Mouse (Mus musculus) A20 (cell line): ENCODE results near the gene Olfr713.

ENCODE experiments used
- DNase-seq: peaks from one replicate; pipeline ENCODE4 v3.0.0-alpha.2; 2011; ENCODE audit warnings: low read depth, low spot score

Gene Olfr713

DNA sequence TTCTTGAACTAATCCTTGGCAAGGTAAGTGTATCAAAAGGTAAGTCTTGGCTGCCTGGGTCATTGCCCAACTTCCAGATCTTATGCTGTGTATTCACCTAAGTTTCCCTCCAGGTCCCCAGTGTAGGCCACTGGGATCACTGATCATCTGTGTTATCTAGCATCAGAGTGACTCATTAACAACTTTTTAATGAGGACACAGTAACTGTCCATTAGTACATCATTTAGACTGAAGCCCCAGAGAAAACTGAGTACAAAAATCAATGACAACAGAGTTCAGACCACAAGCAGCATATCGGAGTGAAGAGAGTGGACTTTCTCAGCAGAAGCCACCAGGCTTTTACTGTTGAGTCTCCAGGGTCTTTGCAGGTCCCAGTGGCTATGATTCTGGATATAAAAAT, at the start of gene Olfr713:
TSS of gene Olfr713 (plus strand) at position 301 of the 400 bp plus-strand sequence.
- DNase-seq: no peak

DNA sequence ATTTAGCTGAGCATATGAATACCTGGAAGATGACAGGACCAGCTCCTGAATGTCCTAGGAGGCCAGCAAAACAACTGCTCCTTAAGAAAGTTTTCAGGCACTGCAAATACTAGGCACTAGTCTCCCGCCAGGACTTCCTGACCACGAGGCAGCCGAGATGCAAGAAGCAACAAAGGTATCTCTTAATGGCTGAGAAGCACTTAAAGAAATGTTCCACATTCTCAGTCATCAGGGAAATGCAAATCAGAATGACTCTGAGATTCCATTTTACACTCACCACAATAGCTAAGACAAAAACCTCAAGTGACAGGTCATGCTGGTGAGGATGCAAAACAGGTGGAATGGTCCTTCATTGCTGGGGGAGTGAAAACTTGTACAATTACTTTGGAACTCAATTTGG, 45.7 kb upstream of the Olfr713 start:
- DNase-seq: no peak

DNA sequence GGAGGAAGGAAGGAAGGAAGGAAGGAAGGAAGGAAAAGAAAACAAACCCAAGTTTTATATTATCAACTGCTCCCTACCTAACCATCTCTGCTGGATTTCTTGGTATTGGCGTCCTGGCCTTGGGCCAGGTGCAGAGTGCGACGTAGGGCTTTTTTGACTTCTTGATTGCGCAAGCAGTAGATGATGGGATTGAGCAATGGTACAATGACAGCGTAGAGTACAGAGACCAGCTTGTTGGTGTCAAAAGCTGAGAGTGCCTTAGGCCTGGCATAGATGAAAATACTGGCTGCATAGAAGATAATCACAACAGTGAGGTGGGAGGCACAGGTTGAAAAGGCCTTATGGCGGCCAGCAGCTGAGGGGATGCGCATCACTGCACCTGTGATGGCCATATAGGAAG, 30.2 kb upstream of the Olfr713 start:
- no peak for DNase-seq

DNA sequence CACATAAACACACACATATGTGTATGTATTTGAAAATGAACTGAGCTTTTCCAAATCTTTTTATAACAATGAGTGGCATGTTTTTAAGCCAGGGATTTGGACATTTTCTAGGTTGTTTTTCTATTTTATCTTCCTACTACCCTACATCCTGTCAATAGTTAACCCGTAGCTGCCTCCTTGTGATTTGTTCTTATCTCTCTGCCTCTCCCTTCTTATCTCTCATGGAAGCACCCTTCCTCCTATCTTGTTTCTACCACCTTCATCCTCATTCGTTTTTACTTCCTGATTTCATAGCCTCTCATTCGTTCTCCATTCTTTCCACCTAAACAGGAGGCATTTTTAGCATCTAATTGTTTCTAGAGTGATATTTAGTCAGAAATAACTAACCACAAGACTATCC, 26.8 kb upstream of the Olfr713 start:
- no peak for DNase-seq

DNA sequence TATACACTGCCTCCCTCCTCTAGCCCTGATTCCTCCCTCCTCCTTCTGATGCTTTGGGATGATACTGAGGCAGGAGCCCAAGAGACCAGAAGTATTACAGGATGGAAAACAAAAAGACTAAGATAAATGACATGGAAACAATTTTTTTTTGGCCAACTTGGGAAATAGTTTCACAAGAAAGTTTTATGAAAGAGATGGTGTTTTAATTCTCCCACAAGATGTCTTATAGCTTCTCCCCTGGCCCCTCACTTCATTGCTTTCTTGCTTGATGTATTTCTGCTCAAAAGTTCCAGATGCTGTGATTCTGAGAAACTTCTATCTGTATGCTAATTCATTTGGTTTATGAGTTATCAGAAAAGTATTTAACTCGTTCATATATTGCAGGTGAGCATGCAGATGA, 25.0 kb upstream of the Olfr713 start, which contains the start of gene Olfr2:
TSS of gene Olfr2 (minus strand) at position 101 of the 400 bp plus-strand sequence.
- no peak for DNase-seq

DNA sequence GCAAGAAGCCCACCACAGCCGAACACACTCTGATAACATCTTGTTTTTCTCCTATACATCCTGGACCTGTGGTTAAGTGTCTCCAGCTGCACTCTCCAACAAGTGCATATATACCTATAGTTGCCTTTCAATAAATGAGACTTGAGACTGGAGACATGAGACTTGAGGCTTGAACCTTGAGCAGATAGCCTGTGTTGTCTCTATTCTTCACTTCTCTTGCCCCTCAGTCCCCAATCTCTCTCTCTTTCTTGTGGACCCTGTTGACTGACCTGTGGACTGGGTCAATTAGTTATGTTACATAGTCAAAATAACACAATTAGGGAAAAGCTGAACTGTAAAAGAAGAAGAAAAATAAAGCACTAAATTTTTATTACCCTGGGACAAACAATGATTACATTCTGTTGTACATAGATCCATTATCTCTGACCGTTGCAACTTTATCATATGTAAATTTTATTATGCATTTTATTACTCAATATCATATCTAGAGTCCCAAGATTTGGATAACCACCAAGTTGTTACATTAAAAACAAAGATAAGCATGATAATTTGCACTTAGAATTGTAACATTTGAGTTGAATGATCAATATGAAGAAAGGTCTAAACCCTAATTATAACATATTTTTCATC, 9.1 kb downstream of the Olfr713 start:
- no peak for DNase-seq

DNA sequence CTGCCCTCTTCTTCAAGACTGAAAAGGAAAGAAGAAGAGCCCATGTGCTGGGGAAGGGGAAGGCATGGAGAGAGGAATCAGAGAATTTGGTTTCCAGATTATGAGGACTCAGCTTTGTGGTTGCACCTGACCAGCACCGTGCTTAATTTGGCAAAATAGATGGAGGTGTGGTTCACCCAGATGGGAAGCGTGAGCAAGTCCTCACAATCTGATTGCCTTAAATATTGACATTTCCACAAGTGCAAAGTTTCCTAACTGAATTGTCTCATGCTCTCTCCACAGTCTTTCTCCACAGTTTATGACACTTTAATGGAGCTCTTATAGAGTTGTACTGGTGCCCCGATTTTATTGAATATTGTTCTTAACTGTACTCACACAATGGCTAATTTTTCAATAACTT, 12.2 kb downstream of the Olfr713 start:
- no peak for DNase-seq

DNA sequence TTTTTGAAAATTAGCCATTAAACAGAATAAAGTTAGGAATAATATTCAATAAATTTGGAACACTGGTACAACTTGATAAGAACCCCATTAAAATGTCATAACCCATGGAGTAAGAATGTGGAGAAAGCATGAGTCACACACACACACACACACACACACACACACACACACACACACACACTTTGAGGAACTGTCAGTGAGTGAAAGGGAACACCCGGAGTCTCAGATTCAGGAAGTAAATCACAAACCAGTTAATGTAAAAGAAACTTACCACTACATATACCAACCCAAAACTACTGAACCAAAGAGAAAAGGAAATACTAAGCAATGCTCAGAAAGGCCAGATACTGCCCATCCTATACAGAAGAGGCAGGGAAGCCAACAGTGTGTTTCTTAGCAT, 13.4 kb downstream of the Olfr713 start:
- DNase-seq: no peak

DNA sequence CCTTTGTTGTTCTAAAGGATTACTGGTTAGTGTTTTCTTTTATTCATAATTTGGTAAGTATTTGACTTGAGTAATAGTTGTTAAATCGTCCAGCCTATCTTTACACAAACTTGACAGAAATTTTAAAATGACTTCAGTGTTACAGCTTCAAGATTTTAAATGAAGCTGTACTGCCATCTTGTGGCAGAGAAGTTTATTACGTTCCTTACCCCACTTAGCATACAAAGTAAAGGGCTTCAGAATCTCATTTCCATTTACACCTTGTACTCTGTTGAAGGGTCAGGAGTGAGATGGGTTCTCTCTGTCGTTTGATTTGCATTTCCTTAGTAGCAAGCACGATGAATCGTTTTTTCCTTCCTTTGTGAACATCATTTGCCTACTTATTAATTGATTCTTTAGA, 14.9 kb downstream of the Olfr713 start:
- DNase-seq: peak; percentile 41

DNA sequence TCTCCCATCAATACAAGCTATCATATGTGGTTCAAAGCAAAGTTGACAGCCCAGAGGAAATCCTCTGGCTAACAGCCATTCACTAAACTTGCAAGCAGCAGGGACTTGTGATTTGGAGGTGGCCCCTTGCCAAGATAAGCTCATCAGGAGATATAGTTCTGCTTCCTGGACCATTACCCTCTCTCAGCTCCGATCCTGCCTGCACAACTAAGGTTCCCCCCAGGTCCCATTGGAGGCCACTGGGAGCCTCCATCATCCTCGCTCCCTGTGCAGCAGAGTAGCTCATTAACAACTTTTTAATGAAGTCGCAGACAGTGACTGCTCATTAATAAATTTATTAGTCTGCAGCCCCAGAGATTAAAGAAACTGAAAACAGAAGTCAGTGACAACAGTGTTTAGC, 16.6 kb downstream of the Olfr713 start:
- DNase-seq: no peak

DNA sequence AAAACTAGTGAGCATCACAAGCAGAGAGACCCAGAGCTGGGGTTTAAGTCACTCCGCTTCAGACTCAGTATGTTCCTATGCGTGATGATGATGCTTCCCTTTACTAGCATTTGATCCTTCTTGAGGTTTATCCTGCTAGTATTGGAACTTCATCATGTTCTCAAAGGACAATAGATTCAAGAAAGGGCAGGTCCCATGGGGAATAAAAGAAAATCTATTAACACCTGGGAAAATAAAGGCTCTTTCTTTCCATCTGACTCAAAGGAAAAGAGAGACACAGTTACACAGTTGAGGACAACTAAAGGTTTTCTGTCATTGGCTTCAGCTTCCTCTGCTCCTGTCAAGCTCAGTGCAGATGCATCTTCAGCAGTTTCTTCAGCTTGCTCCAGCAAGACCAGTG, 39.7 kb downstream of the Olfr713 start, which contains the start of gene Olfr714:
TSS of gene Olfr714 (plus strand) at position 301 of the 400 bp plus-strand sequence.
- no peak for DNase-seq
